Mouse (Mus musculus) gastrocnemius, adult 18-20 months (tissue): ENCODE data around the gene Mical2. TPM values are rescaled to one million over a fixed set of nuclear protein-coding genes. Genes with fewer than 3 reads are reported as not detected.

Experiments used
- DNase-seq: peaks from one replicate; pipeline ENCODE4 v3.0.0; 2021; ENCODE audit warnings: low spot score
- total RNA-seq, 2 experiments: library from RNA; stranded (reverse); gene quantifications; 2 replicates each; pipeline ENCODE4 v1.2.3; 2021

Mical2 gene
- total RNA-seq, 2 experiments from 2014 or later = 166 to 180 TPM

DNA sequence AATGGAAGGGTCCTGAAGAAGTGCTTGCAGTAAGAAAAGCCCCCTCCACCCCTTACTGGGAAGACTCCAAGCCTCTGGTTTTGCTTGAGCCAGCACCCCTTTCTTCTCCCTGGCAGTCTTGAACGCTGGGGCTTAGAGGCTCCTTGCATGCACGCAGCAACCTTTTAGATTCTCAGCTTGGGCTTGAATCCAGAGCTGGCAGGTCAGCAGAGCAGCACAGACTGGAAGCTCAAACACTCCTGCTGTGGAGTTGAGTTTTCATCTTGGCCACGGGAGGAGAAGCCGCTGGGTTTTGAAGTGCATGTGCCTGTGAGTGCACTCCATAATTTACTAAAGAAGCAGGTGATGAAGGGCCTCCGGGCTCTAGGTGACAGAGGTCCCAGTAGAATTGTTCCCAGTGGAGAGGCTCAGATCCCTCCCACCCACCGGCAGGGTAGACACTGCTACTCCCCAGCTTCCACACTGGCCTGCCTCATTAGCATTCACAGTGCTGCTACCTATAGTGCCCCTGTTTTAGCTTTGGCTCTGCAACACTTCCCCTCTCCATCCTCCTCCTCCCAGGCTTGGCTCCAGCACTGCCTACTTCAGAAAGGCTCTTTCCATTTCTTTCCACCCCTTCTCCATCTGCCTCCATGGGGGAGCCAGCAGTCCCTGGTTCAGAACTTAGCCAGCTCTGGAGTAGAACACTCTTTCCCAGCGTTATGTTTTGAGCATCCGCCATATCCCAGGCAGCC, 15.7 kb downstream of the Mical2 start:
- DNase-seq = no peak

DNA sequence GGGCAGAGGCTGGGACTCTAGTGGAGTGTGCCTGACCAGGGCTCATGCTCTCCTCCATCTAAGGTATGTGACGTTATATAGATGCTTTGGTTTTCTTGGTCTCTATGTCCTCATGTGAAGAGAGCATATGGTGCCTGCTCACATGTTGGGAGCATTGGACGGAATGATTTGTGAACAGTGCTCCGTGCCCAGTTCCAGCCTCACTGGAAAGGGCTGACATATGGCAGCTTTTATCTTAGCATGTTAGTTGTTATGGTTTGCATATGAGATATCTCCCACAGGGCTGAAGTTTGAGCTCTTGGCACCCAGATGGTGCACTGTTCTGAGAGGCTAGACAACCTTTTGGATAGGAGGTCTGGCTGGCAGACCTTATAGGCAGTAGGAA, 16.3 kb downstream of the Mical2 start:
- DNase-seq = no peak

DNA sequence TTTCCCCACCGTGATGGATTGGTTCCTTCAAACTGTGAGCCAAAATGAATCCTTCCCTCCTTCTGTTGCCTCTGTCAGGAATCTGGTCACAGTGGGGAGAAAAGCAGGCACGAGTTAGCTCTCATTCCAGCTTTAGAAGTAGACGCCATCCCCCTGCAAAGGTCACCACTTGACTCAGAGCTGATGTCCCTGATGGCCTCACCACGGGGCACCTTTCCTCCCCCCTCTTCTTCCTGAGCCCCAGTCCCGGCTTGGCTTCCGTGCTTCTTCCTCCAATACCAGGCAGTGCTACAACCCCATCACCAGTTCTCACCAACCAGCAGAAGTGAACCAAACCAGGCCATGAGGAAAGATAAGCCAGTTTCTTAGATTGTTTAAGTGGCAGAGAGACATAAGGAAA, 16.9 kb downstream of the Mical2 start:
- no peak for DNase-seq

DNA sequence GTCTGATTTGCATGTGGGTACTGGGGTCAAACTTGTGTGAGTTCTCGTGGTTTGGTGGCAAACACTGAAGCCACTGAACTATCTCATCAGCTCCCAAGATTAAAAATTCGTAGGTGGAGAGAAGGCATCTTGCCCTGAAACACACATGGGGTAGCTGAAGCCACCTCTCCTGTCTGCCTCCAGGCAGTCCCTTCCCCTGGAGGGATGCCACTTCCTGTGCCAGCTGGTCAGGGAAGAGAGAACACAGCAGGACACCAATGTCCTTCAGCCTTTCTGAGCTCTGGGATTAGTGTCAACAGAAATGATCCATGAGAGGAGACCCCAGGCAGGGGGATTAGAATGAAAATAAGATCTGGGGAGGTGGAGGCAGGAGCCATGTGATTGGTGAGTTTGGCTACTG, 18.4 kb downstream of the Mical2 start:
- DNase-seq = no peak

DNA sequence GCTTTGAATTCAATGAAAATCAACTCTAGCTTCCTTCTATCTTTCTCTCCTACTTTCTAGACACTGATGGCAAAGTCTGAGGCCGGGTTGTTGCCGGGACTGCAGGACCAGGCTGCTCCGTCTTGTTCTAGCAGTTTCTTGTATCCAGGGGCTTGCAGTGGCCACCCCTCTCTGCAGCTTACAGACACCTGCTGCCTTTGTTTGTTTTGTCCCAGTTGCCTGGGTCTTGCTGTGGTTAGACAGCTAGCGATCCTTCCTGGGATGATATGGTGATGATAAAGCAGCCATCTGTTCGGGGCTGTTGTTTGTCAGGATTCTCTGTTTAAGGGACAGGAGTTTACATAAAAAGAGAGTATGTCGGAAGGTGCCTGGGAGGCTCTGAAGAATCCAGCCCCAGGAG, 19.0 kb downstream of the Mical2 start:
- DNase-seq = no peak

DNA sequence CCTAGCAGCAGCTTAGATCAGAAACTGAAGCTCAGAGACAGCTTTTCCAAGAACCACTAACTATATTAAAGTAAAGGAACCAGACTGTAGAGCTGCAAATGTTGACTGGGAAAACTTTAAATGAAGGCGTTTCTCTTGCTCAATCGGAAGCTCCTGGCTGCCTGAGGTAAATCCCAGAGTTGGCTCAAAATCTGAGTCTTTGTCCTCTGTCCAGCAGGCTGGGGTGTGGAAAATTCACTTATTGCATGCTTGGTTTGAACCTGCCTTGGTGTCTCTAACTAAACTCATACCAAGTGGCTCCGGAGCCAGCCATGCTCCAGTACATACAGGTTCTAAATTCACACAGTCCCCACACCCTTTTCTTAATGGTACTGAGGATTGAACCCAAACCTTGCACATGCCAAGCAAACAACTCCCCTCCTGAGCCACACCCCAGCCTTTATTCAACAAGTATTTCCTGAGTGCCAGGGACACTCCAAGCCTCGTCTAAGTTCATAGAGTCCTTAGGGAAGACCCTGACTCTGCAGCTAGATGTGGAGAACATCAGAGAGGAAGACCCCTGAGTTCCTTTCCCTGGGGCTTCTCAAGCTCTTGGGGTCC, 20.3 kb downstream of the Mical2 start:
- no peak for DNase-seq

DNA sequence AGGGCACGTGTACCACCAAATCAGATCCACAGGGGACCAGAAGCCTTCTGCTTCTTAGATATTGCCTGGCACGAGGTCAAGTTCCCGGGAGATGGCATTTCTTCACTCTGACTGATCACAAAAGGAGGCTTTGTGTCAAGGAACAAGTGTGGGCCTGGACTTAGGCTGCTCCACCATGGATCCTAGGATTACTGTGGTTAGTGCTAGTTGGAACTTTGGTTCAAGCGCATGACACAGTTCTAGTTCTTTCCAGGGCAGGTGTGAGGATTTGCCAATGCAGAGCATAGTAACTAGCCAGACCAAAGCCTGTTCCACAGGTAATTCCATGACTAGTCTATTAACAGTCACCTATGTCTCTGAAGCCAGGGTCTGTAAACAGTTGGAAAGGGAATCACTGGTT, 20.8 kb downstream of the Mical2 start:
- DNase-seq = no peak

DNA sequence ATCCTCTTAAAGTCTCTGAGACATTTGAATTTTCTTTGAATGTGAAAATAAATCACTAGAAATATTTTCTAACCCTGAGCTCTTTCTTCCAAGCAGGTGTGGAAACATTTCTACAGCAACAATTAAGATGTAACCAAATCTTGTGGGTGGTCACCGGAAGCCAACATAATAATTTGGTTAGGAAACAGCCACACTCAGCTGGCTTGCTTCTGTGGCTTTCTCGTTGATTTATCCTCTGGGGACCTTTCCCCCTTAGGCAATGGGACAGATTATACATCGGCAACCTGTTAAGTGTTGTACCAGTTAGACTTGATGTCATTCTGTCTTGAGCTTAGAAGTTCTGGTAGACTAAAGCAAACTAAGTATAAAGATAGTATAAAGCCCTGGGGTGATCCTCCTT, 22.2 kb downstream of the Mical2 start:
- no peak for DNase-seq

DNA sequence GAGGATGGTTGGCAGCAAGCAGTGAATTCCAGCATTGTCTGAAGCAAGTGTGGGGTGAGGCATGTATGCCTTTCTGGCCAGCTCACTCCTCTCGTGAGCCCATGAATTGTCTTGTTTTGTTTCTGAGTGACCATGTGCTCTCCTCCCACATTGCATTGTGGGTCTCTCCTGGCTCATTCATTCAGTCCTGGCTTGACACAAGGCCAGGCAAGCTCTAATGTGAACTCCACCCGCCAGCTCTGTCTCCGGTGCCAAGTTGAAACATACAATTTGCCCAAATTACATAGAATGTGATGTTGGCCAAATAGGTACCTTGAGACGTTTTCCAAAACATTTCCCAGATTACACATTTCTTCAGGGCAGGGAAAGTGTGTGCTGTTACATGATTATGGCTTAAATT, 23.8 kb downstream of the Mical2 start:
- DNase-seq = no peak

DNA sequence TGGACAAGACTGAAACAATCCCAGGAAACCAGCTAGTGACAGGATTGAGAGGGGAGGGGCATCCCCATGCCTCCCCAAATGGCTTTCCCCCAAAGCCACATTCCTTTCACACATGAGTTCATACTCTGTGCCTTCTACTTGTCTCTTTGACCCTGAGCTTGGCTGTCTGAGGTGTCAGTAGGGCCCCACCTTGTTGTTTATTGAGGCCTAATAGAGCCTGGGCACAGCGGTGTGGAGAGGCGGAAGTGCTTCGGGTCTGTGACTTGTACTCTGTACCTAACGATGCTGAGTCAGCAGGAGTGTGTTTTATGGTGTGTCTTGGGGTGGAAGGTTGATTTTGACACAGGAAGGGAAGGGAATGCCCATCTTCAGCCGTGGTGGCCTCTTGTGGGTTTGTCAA, 26.4 kb downstream of the Mical2 start:
- no peak for DNase-seq

DNA sequence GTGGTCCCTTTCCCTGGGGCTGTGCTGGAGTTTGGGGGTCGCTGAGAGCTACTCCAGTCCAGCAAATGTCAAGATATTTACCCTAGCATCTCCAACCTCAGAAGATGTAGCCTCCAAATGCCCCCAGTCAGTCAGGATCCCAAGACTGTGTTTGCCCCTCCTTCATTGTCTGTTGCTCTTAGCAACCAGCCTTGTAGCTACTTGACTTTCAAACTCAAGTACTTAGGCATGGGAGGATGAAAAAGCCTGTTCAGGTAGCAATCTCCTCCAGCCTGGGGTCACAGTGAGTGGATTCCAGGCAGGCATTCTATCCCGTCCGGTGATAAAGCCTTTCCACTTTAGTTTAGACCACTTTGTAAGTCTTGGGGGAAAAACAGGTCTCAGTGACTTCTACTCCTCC, 28.6 kb downstream of the Mical2 start:
- no peak for DNase-seq

DNA sequence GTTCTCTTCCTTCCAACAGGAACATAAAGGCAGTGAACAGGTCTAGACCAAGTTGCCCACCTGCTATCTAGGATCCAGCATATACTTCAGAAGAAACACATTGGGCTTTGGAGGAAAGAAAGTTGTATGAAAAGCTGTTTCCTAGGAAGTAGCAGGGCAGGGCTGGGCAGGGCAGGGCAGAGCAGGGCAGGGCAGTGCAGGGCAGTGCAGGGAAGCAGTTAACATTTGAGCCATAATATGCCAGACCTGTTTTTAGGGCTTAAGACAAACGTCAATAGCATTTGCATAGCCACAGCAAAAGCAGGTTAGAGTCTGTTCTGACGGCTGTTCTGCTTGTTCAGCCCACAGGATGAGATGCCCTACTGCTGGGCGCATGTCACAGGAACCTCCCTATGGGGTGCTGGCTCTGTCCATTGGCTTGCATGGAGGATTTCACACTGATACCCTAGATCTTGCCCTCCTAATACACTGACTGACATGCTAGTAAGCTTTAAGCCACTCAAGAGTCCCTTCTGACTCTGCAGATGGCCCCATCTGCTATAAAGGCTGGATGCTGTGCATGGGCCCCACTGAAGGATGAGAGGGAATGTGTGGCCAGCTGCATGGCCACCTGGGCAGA, 29.7 kb downstream of the Mical2 start:
- no peak for DNase-seq

DNA sequence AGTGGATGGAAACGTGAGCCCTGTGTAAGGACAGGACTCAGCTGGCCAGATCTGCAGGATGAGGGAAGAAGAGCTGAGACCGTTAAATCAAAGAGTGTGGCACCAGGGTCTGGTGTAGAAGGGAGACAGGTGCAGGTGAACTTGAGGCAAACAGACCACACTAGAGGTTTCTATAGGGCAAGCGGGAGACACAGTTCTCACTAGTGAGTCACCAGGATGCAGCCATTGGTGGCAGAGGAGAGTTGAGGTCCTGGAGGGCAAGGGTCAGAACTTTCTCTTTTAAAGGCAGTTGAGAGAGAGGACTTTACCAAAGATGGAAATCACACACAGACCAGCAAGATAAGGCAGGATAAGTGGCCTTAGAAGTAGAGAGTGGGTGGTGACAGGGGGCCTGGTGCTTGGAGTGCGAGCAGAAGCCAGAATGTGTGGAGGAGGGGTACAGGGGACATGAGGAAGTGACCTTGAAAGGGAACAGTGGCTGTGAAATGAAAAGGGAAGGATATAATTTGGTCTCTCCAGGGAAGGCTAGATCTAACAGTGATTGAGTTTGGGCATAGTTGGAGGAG, 32.8 kb downstream of the Mical2 start:
- no peak for DNase-seq

DNA sequence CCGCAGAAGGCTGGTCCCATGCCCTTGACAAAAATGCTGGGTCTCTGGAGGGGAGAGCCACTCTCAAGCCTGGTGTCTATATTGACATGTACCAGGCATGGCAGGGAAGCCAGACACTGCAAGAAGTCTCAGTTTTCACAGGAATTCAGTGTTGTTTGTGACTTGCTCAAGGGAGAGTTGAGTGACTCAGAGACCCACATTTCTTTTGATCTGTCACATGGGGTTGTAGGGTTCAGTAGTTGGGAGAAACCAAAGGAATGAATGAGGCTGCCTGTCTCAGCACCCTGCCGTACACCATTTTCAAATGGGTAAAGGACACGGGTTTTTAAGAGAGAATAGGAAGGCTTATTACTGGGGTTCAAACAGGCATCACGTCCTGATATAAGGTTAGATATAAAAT, 33.6 kb downstream of the Mical2 start:
- DNase-seq = no peak

DNA sequence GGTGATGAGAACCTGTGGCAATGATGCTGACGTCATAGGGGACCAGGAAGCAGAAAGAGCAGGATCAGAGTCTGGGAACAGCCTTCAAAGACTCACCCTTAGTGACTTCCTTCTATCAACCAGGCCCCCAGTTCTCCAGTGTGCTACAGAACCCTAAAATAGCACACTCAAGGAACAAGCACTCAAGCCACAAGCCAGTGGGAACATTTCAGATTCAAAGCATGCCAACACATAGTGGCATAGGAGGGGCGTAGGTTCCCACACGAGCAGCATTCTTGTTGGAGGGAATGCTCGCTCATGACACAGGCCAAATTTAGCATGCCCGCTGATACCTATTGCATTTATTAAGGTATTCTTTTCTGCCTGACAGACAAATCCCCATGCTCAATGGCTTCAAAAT, 35.5 kb downstream of the Mical2 start:
- no peak for DNase-seq

DNA sequence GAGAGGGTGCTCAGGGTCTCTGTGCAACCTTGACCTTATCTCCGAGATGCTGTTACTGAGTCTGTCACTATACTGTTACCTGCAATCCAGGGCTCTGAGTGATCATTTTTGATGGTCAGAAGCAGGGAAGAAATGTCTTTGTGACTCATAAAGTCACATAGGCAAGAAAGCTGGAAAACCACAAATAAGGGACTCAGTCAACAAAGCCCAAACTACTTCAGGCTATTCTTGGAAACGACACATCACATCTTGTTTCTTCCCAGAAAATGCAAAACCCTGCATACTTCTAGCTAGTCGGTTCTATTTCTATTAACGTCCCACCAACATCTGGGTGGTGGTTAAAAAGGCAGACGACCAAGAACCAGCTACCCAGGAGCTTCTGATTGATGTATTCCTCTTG, 41.6 kb downstream of the Mical2 start:
- DNase-seq = no peak

DNA sequence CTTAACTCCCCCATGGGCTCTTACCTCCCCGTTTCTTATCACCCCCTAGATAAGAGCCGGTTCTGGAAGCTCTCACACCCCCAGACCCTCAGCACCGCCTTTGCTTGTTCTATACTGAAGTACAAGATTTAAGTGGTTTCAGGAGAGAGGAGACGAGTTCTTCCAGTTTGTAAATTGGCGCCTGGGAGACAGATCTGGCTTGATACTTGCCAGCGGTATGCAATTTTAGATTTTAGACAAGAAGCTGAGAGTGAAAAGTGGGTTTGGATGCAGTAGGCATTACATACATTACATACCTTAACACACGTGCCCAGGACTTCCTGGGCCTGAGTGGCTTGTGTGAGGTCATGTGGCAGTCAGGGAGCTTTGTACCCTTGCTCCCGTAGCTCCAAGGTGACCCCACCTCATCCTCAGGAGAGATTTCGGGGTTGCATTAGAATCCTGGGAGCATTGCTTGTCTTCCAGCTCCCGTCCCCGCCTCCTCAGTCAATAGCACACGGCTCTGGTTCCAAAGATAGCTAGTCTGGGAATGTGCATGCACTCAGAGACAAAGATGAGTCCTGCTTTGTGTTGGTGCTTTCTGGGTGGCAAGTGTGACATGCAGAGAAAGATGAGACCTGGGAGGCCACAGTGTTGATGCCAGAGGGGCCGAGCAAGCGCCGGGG, 43.2 kb downstream of the Mical2 start:
- DNase-seq = no peak

DNA sequence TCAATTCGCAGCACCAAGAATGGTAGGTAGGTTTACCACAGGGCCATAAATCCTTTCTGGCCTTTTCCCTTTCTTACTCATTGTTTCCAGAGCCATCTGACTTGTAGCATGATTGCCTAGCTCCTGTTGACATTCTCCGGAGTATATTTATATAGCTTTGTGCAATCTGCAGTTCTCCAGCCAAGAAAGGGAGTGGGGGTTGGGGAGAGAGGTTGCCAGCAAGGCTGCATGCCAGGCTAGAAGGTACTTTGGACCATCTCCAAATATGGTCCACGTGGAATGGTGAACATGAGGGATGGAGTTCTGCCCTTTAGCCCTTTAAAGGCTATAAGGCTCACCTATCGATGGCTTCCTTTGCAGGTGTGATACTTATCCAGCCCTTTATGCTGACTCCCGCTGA, 45.2 kb downstream of the Mical2 start:
- DNase-seq = peak; percentile 38

DNA sequence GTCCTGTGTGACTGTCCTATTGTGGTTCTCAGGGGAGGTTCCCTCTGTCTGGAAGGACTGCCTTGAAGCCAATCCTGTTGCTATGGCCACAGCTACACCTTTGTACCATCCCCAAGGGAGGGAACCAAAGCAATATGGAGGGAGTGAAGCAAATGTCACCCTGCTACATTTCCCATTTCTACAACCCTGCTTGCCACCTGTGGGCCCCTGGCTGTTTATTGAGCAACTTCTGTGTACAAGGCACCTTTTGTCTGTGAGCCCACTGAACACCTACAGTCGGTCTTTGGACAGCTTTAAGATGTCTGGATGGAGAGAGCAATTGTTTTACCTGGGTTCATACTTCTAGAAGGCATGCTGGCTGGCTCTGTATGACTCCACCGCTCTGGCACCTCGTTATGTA, 46.0 kb downstream of the Mical2 start:
- no peak for DNase-seq

DNA sequence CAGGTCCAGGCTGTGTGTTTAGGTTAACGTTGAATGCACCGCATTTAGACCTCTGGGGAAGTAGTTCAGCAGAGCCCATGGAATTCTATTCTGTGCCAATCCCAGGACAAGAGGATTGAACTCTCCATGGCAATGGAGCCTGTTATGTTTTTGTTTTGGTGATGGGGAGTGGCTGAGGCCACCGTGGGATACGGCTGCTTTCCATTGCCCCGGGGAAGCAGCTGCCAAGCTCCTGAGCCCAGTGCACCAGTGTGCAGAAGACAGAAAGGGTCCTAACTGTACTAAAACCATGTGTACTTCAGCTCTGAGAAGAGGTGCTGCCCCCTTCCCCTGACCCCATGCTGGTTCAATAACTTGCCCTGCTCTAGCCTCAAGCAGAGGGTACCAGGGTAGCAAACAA, 47.0 kb downstream of the Mical2 start:
- no peak for DNase-seq

DNA sequence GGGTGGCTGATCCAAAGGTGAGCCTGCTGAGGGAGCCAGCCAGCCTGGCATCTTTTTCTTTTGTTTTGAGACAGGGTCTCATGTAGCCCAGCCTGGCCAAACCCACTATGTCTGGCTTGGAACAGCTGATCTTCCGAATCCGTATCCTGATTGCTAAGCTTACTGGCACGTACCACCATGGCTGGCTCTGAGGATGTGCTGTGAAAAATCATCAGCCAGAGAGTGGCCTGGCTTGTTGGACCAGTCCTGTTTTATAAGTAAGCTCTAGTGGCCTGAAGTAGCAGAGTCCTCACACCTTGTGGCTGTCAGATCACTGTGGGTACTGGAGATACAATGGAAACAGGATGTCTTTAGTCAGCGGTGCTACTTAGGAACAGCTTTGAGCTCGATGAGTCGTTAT, 47.8 kb downstream of the Mical2 start:
- no peak for DNase-seq

DNA sequence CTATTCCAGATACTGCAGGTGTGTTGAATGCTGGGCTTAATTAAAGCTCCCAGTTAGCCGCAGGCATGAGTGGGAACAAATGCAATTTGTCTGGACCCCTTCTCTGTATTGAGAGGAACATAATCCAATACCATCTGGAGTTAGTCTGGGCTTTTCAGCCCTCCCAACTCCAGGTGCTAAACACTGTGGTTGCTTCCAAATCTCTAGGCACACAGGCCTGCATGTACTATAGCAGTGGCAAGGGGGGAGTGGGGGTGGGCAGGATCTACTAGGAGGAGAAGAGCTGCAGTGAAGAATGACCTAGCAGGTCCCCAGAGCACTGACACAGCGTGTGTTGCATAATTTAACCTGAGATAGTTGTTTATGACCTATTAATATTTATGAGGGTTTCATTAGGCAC, 49.0 kb downstream of the Mical2 start:
- no peak for DNase-seq
